Mouse (Mus musculus) hindbrain, embryonic 11.5 days (tissue): ENCODE measurements around the gene Gsdme. TPM values are rescaled to one million over a fixed set of nuclear protein-coding genes. Genes with fewer than 3 reads are reported as not detected.

ENCODE experiments used
- ATAC-seq: fragments of 200-750 bp; cut with Nextera tagmentation; 2 replicates; pipeline ENCODE4 v1.8.0; 2017; ENCODE audit warnings: mild to moderate bottlenecking, moderate TSS enrichment, moderate library complexity; ENCODE audit not compliant: low FRiP score
- DNase-seq: peaks from one replicate; pipeline ENCODE4 v3.0.0-alpha.2; 2015; ENCODE audit warnings: low spot score
- H3K27ac ChIP-seq: fragments of 300-500 bp; sonication (generic); 2 replicates; pipeline ENCODE4 v1.5.1; 2014; ENCODE audit warnings: mild to moderate bottlenecking, low read depth, low read length
- H3K27me3 ChIP-seq: fragments of 300-500 bp; sonication (generic); 2 replicates; pipeline ENCODE4 v1.6.1; 2014; ENCODE audit warnings: mild to moderate bottlenecking, low read length, moderate library complexity, mixed read lengths; ENCODE audit not compliant: control insufficient read depth, insufficient read depth
- H3K36me3 ChIP-seq: fragments of 300-500 bp; sonication (generic); 2 replicates; pipeline ENCODE4 v1.6.1; 2014; ENCODE audit warnings: mild to moderate bottlenecking, low read length, moderate library complexity, mixed read lengths; ENCODE audit not compliant: control insufficient read depth, insufficient read depth
- H3K4me1 ChIP-seq: fragments of 300-500 bp; sonication (generic); replicated peaks from 2 replicates; pipeline ENCODE4 v1.6.1; 2014; ENCODE audit warnings: low read length, mixed read lengths; ENCODE audit not compliant: control insufficient read depth, insufficient read depth
- H3K4me2 ChIP-seq: fragments of 300-500 bp; sonication (generic); replicated peaks from 2 replicates; pipeline ENCODE4 v1.6.1; 2014; ENCODE audit warnings: mild to moderate bottlenecking, low read depth, low read length
- H3K4me3 ChIP-seq: fragments of 300-500 bp; sonication (generic); 2 replicates; pipeline ENCODE4 v1.5.1; 2014; ENCODE audit warnings: low read depth, low read length
- H3K9ac ChIP-seq: fragments of 300-500 bp; sonication (generic); 2 replicates; pipeline ENCODE4 v1.6.1; 2014; ENCODE audit warnings: low read depth, low read length
- H3K9me3 ChIP-seq: fragments of 300-500 bp; sonication (generic); 2 replicates; pipeline ENCODE4 v1.6.1; 2016; ENCODE audit warnings: low read length; ENCODE audit not compliant: control insufficient read depth
- whole genome bisulfite sequencing: fragments of 180-500 bp; shearing (Covaris S2); extraction: QIAGEN DNeasy Blood & Tissue Kit; methylation state at CpG from one replicate; pipeline ENCODE4 v1.1.7; 2014; 5-methylcytosine and 5-hydroxymethylcytosine counted together
- polyA plus RNA-seq: library from polyadenylated mRNA; unstranded; fragments of >200 nt; fragmentation: Nextera tagmentation; extraction: Ambion mirVana; gene quantifications from 2 replicates; pipeline ENCODE4 v1.2.1, GENCODE M21; 2014

The Gsdme gene
- 55.0 TPM in 2 replicates for polyA plus RNA-seq

DNA sequence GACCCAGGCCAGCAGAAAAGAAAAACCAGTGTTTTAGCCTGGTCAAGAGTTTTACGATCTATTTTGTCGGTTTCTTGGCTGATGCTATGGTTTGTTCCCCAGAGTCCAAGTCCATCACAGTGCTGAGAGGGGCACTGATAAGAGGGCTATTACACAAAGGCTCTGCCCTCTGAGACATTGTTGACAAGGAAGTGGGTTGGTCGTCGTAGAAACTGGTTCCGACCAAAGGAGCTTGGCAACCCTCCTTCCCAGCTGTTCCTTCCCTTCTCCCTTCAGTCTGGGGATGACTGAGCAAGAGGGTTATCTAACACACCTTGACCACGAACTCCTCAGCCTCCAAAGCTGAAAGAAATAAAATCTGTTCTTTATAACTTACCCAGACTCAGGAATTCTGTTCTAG is at the start of gene Gsdme:
TSS of gene Gsdme (minus strand) at position 193 of the 400 bp plus-strand sequence.
- Histone ChIP-seq H3K9me3 (no peaks in the 10 kb centered on the region), H3K36me3 (no peaks in the 10 kb centered on the region), H3K27ac (no peak within 1 kb of the TSS), H3K4me3 (no peak within 1 kb of the TSS), H3K27me3 (no peaks in the 10 kb centered on the region), H3K4me1 (no peaks in the 10 kb centered on the region), H3K4me2 (no peak within 1 kb of the TSS), H3K9ac (no peak within 1 kb of the TSS)
- 89% methylated on average over 6 of the region's 6 CpGs for WGBS
- ATAC-seq, result no peak
- no peak for DNase-seq

- WGBS, result 53% methylated on average over 4 of the region's 4 CpGs
- Histone ChIP-seq H3K4me2 (no peak overlapping the region), H3K27me3 (no peaks in the 10 kb centered on the region), H3K9ac (no peak overlapping the region), H3K27ac (no peak overlapping the region), H3K4me1 (no peaks in the 10 kb centered on the region), H3K9me3 (no peaks in the 10 kb centered on the region), H3K4me3 (no peak overlapping the region), H3K36me3 (no peaks in the 10 kb centered on the region)
- DNase-seq (peak; percentile 83), ATAC-seq (peak; percentile 57; the same call in 1 of the 2 replicates)
Measured at GRCm38 (mm10) chr6:50312647-50313046, 49.0 kb upstream of the Gsdme start.

- no peak overlapping the region for H3K4me2 ChIP-seq
- 50% methylated on average over 6 of the region's 6 CpGs for WGBS
- H3K27me3 ChIP-seq, result no peaks in the 10 kb centered on the region
- H3K36me3 ChIP-seq, result no peaks in the 10 kb centered on the region
- no peak overlapping the region for H3K27ac ChIP-seq
- H3K9ac ChIP-seq, result no peak overlapping the region
- no peak overlapping the region for H3K4me3 ChIP-seq
- DNase-seq (peak; percentile 62), ATAC-seq (no peak)
- H3K4me1 ChIP-seq, result no peaks in the 10 kb centered on the region
- H3K9me3 ChIP-seq, result no peaks in the 10 kb centered on the region
Measured at GRCm38 (mm10) chr6:50309019-50309418, 45.4 kb upstream of the Gsdme start.

- ATAC-seq, result no peak
- Histone ChIP-seq H3K27me3 (no peaks in the 10 kb centered on the region), H3K4me3 (no peak overlapping the region), H3K27ac (no peak overlapping the region), H3K9me3 (no peaks in the 10 kb centered on the region), H3K4me1 (no peaks in the 10 kb centered on the region), H3K4me2 (no peak overlapping the region), H3K9ac (no peak overlapping the region), H3K36me3 (no peaks in the 10 kb centered on the region)
- WGBS, result 83% methylated on average over 4 of the region's 4 CpGs
- no peak for DNase-seq
Measured at GRCm38 (mm10) chr6:50306625-50307024, 43.0 kb upstream of the Gsdme start.

- Histone ChIP-seq H3K9ac (no peak overlapping the region), H3K4me2 (no peak overlapping the region), H3K36me3 (no peaks in the 10 kb centered on the region), H3K27ac (no peak overlapping the region), H3K4me3 (no peak overlapping the region), H3K9me3 (no peaks in the 10 kb centered on the region), H3K27me3 (no peaks in the 10 kb centered on the region), H3K4me1 (no peaks in the 10 kb centered on the region)
- DNase-seq (peak; percentile 83), ATAC-seq (no peak)
- 66% methylated on average over 4 of the region's 4 CpGs for WGBS
Measured at GRCm38 (mm10) chr6:50304949-50305491, 41.4 kb upstream of the Gsdme start.

DNA sequence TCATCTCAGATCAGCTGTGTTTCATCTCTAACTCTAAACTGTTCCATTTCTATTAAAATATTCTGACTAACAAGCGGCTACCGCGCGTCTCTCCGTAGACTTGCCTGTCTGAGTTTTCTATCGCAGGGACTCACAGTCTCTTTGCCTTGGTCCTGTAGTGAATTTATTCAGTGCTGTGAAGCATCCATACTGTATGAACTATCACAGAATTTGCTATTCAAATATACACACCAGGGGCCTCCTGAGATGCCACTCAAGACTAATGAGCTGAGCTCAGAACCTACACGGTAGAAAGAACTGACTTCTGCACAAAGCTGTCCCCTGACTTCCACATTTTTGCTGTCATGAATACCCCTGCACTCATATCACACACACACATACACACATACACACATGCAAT is 37.5 kb upstream of the Gsdme start:
- ATAC-seq, result no peak

GRCm38 (mm10) chr6:50300622-50301021 is 37.0 kb upstream of the Gsdme start:
- Histone ChIP-seq H3K9me3 (no peaks in the 10 kb centered on the region), H3K4me1 (no peaks in the 10 kb centered on the region), H3K4me2 (no peak overlapping the region), H3K27ac (no peak overlapping the region), H3K36me3 (no peaks in the 10 kb centered on the region), H3K4me3 (no peak overlapping the region), H3K9ac (no peak overlapping the region), H3K27me3 (no peaks in the 10 kb centered on the region)
- ATAC-seq, result no peak
- no peak for DNase-seq
- 66% methylated on average over 6 of the region's 6 CpGs for WGBS

More for the DNA sequence above, 37.5 kb upstream of the Gsdme start:
- Histone ChIP-seq H3K27ac (no peak overlapping the region), H3K4me1 (no peaks in the 10 kb centered on the region), H3K9ac (no peak overlapping the region), H3K4me2 (no peak overlapping the region), H3K27me3 (no peaks in the 10 kb centered on the region), H3K36me3 (no peaks in the 10 kb centered on the region), H3K9me3 (no peaks in the 10 kb centered on the region), H3K4me3 (no peak overlapping the region)
- WGBS, result 77% methylated on average over 7 of the region's 7 CpGs
- DNase-seq, result no peak

DNA sequence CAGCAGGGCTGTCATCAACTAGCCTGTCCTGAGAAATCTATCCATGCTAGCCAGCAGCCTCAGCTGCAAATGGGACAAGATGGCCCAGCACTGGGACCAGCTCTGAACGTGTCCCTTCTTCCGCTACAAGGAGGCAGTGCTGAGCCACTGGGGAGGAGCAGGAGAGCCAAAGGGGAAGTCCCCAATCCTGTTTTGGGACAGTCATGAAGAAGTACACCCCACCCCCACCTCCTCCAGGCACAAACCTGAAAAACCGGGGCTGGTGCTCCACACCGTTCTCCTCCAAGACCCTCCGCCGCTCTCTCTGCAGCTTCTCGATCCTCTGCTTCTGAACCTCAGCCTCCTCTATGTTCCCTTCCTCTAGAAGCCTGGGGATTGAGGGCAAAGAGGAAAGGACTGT is 35.4 kb upstream of the Gsdme start:
- no peaks in the 10 kb centered on the region for H3K36me3 ChIP-seq

GRCm38 (mm10) chr6:50297671-50298070 is 34.0 kb upstream of the Gsdme start:
- Histone ChIP-seq H3K4me1 (no peaks in the 10 kb centered on the region), H3K36me3 (no peaks in the 10 kb centered on the region), H3K27me3 (no peaks in the 10 kb centered on the region), H3K9me3 (no peaks in the 10 kb centered on the region), H3K4me3 (no peak overlapping the region), H3K9ac (no peak overlapping the region), H3K4me2 (no peak overlapping the region), H3K27ac (no peak overlapping the region)
- DNase-seq, result no peak
- 89% methylated on average over 9 of the region's 9 CpGs for WGBS
- no peak for ATAC-seq

More for the DNA sequence above, 35.4 kb upstream of the Gsdme start:
- Histone ChIP-seq H3K27ac (no peak overlapping the region), H3K4me3 (no peak overlapping the region), H3K27me3 (no peaks in the 10 kb centered on the region), H3K9me3 (no peaks in the 10 kb centered on the region), H3K9ac (no peak overlapping the region), H3K4me2 (no peak overlapping the region), H3K4me1 (no peaks in the 10 kb centered on the region)
- 82% methylated on average over 7 of the region's 7 CpGs for WGBS
- ATAC-seq, result no peak
- no peak for DNase-seq
